ENCODE assay signal across 13 mouse cellular contexts in genomic region chr17:84260226-84260625, GRCm38 (mm10).
"Had no signal": no experiment of that assay in that cellular context is flagged by ENCODE, and none has a peak within 500 bp of the region (broad histone marks: within the 10 kb centered on the region; RNA-seq: fewer than 3 reads in every experiment).

No protein-coding gene starts in this region.

- DNase-seq: lung, adult 18-20 months; lung, embryonic 14.5 days; lung, postnatal 14 days; lung, postnatal 36 days; right cerebral cortex, postnatal 14 days; thymus, adult 2 months; thymus, postnatal 25 days; thymus, postnatal 4 days had no signal

- H3K4me3 ChIP-seq: midbrain, embryonic 13.5 days; midbrain, embryonic 15.5 days; neural tube, embryonic 12.5 days; stomach, embryonic 15.5 days had no signal

- H3K27ac ChIP-seq: macrophage; midbrain, embryonic 13.5 days; midbrain, embryonic 15.5 days; neural tube, embryonic 12.5 days had no signal
